Mouse (Mus musculus): ENCODE measurements around the gene Tfrc.

DNA sequence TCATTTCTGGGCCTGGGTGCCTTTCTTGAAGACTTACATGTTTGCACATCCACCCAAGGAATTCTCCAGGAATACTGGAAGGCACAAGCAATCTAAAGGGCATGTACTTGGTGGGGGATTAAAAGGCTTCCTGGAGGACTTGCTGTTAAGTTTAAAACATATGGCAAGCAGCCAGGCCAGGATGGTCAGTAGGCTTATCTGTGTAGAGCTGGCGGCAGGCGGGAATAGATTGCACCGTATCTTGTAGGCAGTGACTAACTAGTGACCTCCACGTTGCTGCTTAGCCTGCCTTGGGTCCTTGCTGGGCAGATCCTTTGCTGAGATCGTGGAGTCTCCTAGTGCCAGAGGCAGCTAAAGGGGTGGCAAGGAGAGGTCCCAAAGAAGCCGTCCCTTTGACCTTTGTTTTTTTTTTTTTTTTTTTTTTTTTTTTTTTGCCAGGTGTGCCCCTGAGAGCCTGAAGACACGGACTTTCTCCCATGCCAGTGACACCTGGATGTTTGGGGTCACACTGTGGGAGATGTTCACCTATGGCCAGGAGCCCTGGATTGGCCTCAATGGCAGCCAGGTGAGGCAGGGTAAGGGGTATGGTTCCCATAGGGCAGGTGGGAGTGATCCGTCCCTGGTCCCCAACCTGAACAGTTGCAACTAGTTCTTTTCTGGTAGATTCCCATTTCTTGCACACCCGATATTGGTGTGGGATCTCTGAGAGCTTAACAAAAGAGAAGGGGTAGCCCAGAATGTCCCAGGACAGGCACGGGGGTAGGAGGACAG is 61.8 kb downstream of the Tfrc start:
- TF ChIP-seq CTCF (IDR thresholded peaks at IDR 0.05; ENCODE audit: low read depth, low read length) (no peak), POLR2AphosphoS5 (IDR thresholded peaks at IDR 0.05; ENCODE audit: insufficient replicate concordance, low read depth, low read length) (no peak), GATA1 (IDR thresholded peaks at IDR 0.05; ENCODE audit: borderline replicate concordance, low read length) (no peak)
